Mouse (Mus musculus) forebrain, embryonic 13.5 days (tissue): Measurements from ENCODE around the gene Defb15. TPM values are rescaled to one million over a fixed set of nuclear protein-coding genes. Genes with fewer than 3 reads are reported as not detected.
"Not testable (repeated sequence)": the region's sequence is repeated elsewhere in the genome, so short reads cannot be mapped to it uniquely, and the experiment has no call there.

ENCODE experiments used
- ATAC-seq: fragments of 200-750 bp; cut with Nextera tagmentation; 2 replicates; pipeline ENCODE4 v1.8.0; 2017
- H3K27ac ChIP-seq: fragments of 300-500 bp; sonication (generic); 2 replicates; pipeline ENCODE4 v1.5.1; 2015; ENCODE audit warnings: inconsistent platforms, mild to moderate bottlenecking, moderate library complexity
- H3K27me3 ChIP-seq: fragments of 300-500 bp; sonication (generic); 2 replicates; pipeline ENCODE4 v1.6.1; 2015; ENCODE audit warnings: mild to moderate bottlenecking, inconsistent platforms
- H3K36me3 ChIP-seq: fragments of 300-500 bp; sonication (generic); 2 replicates; pipeline ENCODE4 v1.6.1; 2015; ENCODE audit warnings: mild to moderate bottlenecking, inconsistent platforms; ENCODE audit not compliant: poor library complexity, severe bottlenecking
- H3K4me1 ChIP-seq: fragments of 300-500 bp; sonication (generic); 2 replicates; pipeline ENCODE4 v1.6.1; 2015; ENCODE audit warnings: inconsistent platforms
- H3K4me2 ChIP-seq: fragments of 300-500 bp; sonication (generic); 2 replicates; pipeline ENCODE4 v1.6.1; 2015; ENCODE audit warnings: inconsistent platforms, mild to moderate bottlenecking, moderate library complexity
- H3K4me3 ChIP-seq: fragments of 300-500 bp; sonication (generic); 2 replicates; pipeline ENCODE4 v1.5.1; 2015; ENCODE audit warnings: mild to moderate bottlenecking, inconsistent platforms
- H3K9ac ChIP-seq: fragments of 300-500 bp; sonication (generic); 2 replicates; pipeline ENCODE4 v1.6.1; 2015; ENCODE audit warnings: mild to moderate bottlenecking, inconsistent platforms
- H3K9me3 ChIP-seq: fragments of 300-500 bp; sonication (generic); replicated peaks from 2 replicates; pipeline ENCODE4 v1.6.1; 2016; ENCODE audit warnings: inconsistent platforms
- WGBS: fragments of 180-500 bp; shearing (Covaris S2); methylation state at CpG from one replicate; pipeline ENCODE4 v1.1.7; 2015; 5-methylcytosine and 5-hydroxymethylcytosine counted together
- polyA plus RNA-seq: library from polyadenylated mRNA; unstranded; fragments of >200 nt; fragmentation: Nextera tagmentation; extraction: Ambion mirVana; gene quantifications from 2 replicates; pipeline ENCODE4 v1.2.1, GENCODE M21; 2015

Defb15 gene
- polyA plus RNA-seq, 1 experiment from 2014 or later = not detected

- no peak overlapping the region for H3K4me2 ChIP-seq
- H3K4me3 ChIP-seq = no peak overlapping the region
- WGBS = 92% methylated on average over 3 of the region's 3 CpGs
- no peaks in the 10 kb centered on the region for H3K36me3 ChIP-seq
- H3K9ac ChIP-seq = no peak overlapping the region
- no peak overlapping the region for H3K27ac ChIP-seq
- ATAC-seq = no peak
- no peaks in the 10 kb centered on the region; the same call in 1 of the 2 replicates for H3K9me3 ChIP-seq
- no peaks in the 10 kb centered on the region for H3K4me1 ChIP-seq
- no peaks in the 10 kb centered on the region for H3K27me3 ChIP-seq
Measured at GRCm38 (mm10) chr8:21915625-21916024, 16.9 kb downstream of the Defb15 start.

GRCm38 (mm10) chr8:21912554-21912953, 20.0 kb downstream of the Defb15 start:
- H3K27ac ChIP-seq = no peak overlapping the region
- H3K4me1 ChIP-seq = no peaks in the 10 kb centered on the region
- H3K27me3 ChIP-seq = no peaks in the 10 kb centered on the region
- H3K4me2 ChIP-seq = no peak overlapping the region
- no peaks in the 10 kb centered on the region for H3K9me3 ChIP-seq
- no peaks in the 10 kb centered on the region for H3K36me3 ChIP-seq
- H3K9ac ChIP-seq = no peak overlapping the region
- WGBS = 14% methylated on average over 2 of the region's 2 CpGs
- H3K4me3 ChIP-seq = no peak overlapping the region
- no peak for ATAC-seq

- Histone ChIP-seq H3K4me1 (no peaks in the 10 kb centered on the region), H3K4me3 (no peak overlapping the region), H3K27ac (no peak overlapping the region), H3K9ac (no peak overlapping the region), H3K36me3 (no peaks in the 10 kb centered on the region), H3K27me3 (no peaks in the 10 kb centered on the region), H3K4me2 (no peak overlapping the region), H3K9me3 (no peaks in the 10 kb centered on the region)
- no peak for ATAC-seq
- 5% methylated on average over 1 of the region's 1 CpGs for WGBS
Measured at GRCm38 (mm10) chr8:21911931-21912330, 20.6 kb downstream of the Defb15 start.

- H3K4me2 ChIP-seq, H3K27me3 ChIP-seq, H3K9ac ChIP-seq, H3K27ac ChIP-seq, ATAC-seq, H3K4me1 ChIP-seq, H3K4me3 ChIP-seq, H3K36me3 ChIP-seq, H3K9me3 ChIP-seq: not testable (repeated sequence)
Measured at GRCm38 (mm10) chr8:21906290-21906689, 26.2 kb downstream of the Defb15 start, which contains the start of gene Defb11. TSS of gene Defb11 (minus strand) at chr8:21906412.

GRCm38 (mm10) chr8:21885321-21885720, 47.2 kb downstream of the Defb15 start, which contains the start of gene Defb9:
TSS of gene Defb9 (minus strand) at chr8:21885421.
- ATAC-seq, H3K36me3 ChIP-seq, H3K9me3 ChIP-seq, H3K4me2 ChIP-seq, H3K27me3 ChIP-seq, H3K27ac ChIP-seq, H3K4me1 ChIP-seq, H3K9ac ChIP-seq, H3K4me3 ChIP-seq: not testable (repeated sequence)

Other genes with a start within 250 kb of the Defb15 start
- not detected in 2 replicates for gene AY761184, start 229.1 kb downstream of the Defb15 start, polyA plus RNA-seq
- not detected in 2 replicates for gene Defa24, start 198.2 kb downstream of the Defb15 start, polyA plus RNA-seq
- gene Defb50, start 109.2 kb downstream of the Defb15 start, polyA plus RNA-seq = not detected in 2 replicates
- gene Defb2, start 92.8 kb downstream of the Defb15 start, polyA plus RNA-seq = not detected in 2 replicates
- not detected in 2 replicates for gene Defb10, start 73.8 kb downstream of the Defb15 start, polyA plus RNA-seq
- not detected in 2 replicates for gene Defb9, start 47.3 kb downstream of the Defb15 start, polyA plus RNA-seq
- gene Defb11, start 26.3 kb downstream of the Defb15 start, polyA plus RNA-seq = 3.2 and 3.4 TPM in 2 replicates
- gene Defb35, start 5.6 kb upstream of the Defb15 start, polyA plus RNA-seq = not detected in 2 replicates
- not detected in 2 replicates for gene Defb13, start 14.1 kb upstream of the Defb15 start, polyA plus RNA-seq
- not detected in 2 replicates for gene Fam90a1a, start 26.0 kb upstream of the Defb15 start, polyA plus RNA-seq
- gene Ccdc70, start 37.1 kb upstream of the Defb15 start, polyA plus RNA-seq = not detected in 2 replicates
- gene Atp7b, start 127.6 kb upstream of the Defb15 start, polyA plus RNA-seq = 1.3 TPM in 2 replicates
- 28.9 and 29.6 TPM in 2 replicates for gene Alg11, start 128.0 kb upstream of the Defb15 start, polyA plus RNA-seq
- gene Nek5, start 192.3 kb upstream of the Defb15 start, polyA plus RNA-seq = 0.26 and 0.62 TPM in 2 replicates
- gene Nek3, start 233.7 kb upstream of the Defb15 start, polyA plus RNA-seq = 7.0 and 7.2 TPM in 2 replicates